Mouse (Mus musculus) cerebellum, adult (tissue): Measurements from ENCODE around the gene Eed.
"Not testable (repeated sequence)": the region's sequence is repeated elsewhere in the genome, so short reads cannot be mapped to it uniquely, and the experiment has no call there.

ENCODE experiments used
- ATAC-seq: cut with Nextera tagmentation; 2 replicates; pipeline ENCODE4 v1.9.2; 2017; ENCODE audit warnings: mild to moderate bottlenecking, moderate library complexity, mixed read lengths; ENCODE audit not compliant: insufficient number of reproducible peaks, low FRiP score, low TSS enrichment

Eed gene

GRCm38 (mm10) chr7:89980485-89981422 is at the start of gene Eed:
Gene Eed (minus strand): TSS chr7:89980983.
- ATAC-seq, result peak; percentile 85

DNA sequence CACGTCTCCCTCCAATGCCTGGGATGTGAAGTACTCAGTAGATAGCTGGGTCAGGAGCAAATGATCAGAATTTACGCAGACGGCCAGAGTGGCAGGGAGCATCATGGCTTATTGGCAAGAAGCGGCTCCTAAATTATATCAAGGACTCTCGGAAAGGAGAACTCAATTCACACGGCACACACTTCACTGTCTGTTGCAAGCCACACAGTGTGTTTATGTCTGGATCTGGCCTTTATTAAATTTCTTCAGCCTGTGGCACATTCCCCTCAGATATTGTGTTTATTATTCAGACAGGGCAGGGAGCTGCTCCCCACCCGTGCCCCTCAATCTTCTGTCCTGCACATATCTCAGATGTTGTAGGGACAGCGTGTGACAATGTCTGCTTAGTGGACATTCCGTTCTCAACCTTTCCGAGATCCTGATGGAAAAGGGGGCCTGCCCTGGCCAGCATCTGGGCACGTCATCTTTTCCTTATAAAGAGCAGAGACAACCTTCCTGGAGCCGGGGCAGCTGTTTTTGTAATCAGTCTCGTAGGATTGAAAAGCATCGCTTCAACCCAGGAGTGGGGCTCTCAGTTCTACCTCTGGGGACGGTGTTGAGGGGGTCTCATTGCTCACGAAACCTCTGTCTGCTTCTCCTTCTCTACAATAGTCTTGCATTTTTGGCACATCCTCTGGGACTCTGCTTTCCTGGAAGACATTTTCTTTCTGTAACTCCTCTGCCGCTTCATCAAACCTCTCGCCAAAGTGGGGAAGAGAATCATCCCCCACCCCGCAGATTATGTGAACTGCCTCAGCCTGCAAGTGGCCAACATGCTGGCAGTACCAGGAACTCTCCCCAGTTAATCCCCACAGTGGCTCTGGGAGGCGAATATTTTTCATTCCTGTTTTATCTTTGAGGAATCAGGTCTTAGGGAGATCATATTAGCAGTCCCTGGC is 49.0 kb upstream of the Eed start:
- ATAC-seq, result peak; percentile 69

DNA sequence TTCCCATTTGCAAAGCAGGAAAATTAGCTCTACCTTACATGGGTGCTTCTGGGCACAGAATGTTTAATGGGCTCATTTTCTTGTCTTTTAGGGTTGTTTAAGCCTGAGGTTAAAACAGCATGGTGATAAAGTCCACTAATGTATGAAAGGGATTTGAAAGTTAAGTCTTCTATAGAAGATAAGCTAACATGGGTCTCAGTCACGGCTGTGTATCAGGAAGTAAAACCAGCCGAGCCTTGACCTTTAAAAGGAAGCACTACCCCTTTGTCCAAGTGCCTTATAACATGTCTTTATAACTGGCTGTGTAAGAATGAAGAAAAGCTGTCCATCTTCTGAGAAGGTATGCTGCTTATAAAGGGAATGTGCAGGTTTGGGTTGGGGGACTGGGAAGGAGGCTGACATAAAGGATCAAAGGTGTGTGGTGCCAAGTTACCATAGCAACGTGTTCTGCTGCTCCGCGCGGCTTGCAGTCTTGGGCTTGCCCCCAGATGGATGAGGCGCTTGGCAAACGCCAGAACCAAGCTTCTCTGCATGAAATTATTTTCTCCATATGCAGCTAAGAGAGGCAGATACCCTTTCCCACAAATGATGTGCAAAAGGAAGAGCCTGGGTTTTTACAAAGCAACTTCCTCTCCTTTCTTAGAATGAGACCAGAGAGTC is 48.2 kb upstream of the Eed start:
- peak; percentile 75 for ATAC-seq

GRCm38 (mm10) chr7:90024975-90025374 is 44.2 kb upstream of the Eed start:
- no peak for ATAC-seq

DNA sequence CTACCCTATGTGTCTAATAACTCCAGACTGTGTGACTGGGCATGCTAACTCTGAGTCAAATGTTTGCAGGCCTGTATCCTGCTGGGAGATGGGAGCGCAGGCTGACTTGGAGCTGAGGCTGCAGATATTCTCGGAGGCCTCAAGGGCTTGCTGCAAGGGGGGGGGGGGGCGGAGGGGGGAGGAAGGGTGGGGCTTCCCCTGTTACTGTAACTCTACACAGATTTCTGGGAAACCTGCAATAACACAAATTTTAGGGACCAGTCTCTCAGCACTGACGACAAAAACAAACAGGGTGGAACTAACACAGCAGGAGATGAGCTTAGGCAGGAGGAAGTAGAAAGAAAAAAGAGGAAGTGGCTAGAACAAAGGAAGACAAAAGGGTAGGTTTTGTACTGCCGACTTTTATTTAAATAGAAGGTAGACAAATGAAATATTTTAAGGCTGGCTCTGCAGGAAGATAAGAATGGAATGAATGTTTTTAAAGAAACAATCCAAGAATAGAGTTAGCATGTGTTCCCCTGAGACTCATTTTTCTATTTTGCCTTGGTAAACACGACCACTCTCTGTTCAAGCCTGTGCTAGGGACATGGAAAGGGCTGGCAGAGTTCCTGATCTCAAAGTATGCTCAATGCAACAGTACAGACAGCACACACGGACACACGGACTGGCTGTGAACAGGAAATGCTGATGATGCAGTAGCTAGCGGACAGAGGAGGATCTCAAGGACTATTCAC is 42.4 kb upstream of the Eed start:
- ATAC-seq, result no peak

DNA sequence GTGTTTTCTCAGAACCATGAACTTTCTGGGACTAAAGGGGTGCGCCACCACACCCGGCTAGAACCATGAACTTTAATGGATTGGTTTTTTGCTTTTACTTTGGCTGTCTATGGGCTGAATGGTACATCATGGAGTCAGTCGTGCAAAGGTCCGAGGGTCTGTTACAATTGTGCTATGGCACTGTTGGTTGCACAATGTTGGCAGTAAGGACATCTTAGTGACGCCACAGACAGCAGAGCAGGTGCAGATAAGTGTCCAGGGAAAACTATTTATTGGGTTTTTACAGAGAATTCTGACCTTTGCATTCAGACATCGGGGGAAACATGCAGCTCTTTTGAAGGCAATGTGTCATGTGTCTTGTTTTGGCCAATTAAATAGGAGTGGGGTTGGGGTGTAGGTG is 39.5 kb upstream of the Eed start:
- ATAC-seq, result no peak

DNA sequence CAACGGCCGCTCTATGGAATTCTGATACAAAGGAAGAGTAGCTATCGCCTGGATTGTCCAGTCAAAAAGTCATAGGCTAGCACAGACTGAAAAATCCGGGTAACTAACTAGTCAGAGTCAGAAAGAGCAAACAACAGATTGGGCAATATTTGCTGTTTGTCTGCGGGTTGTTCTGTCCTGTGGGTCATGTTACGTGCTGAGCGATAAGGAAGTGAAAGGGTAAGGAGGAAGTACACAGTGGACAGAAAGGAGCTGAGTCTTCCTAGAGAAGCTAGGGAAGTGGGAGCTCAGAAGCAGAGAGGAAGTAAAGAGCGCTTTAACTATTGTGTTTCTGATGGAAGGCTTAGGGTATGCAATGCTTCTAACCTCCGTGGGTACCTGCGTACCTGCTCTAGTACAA is 38.8 kb upstream of the Eed start:
- no peak for ATAC-seq

DNA sequence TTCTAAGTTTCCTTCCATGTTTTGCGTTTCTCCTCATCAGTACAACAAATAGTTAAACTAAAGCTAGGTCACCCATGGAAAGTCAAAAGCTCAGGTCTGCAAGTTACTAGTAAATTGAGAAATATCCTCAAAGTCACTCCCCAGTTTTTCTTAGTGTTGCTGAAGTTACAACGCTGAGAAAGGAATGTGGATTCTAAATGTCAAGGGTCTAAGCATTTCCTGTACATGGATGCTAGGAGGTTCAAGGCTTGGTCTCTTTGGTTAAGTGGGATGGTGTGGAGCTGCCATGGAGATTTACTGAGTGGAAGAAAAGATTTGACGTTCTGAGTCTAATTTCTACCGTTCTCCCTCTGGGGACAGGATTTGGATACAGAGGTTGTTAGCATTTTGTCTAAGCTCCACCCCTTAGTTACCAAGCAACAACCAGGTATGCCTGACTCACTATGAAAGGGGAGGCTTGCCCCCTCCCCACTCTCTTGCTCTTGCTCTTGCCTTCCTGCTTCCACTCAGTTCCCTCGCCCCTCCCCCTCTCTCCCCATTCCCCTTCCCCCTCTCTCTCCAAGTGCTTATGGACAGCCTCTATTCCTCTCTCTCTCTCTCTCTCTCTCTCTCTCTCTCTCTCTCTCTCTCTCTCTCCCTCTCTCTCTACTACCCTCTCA is 36.3 kb upstream of the Eed start:
- ATAC-seq, result no peak

- 0 out of 2 replicates have a peak, but pooled peaks have one; percentile 64 for ATAC-seq
Observed at GRCm38 (mm10) chr7:90016459-90016858, 35.7 kb upstream of the Eed start.

GRCm38 (mm10) chr7:90006667-90007653 is 26.2 kb upstream of the Eed start:
- no peak for ATAC-seq

DNA sequence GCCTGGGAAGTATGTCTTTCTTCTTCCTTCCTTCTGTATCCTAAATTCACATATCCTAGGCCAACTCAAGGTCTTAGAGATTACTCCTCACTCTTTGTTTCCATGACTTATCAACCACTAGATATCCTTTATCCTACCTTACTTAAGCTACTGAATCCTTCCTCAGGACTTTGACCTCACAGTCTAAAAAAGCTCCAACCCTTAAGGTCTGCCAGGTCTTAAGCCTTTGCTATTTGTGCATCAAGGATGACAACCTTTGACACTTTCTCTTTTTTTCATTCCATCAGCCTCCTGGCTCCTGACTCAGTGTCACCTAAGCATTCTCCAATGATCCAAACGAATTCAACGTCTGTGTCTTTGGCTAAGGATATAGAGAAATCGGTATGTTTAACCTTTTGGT is 24.0 kb upstream of the Eed start:
- no peak for ATAC-seq

GRCm38 (mm10) chr7:90002375-90002774 is 21.6 kb upstream of the Eed start:
- no peak for ATAC-seq

GRCm38 (mm10) chr7:89999491-89999890 is 18.7 kb upstream of the Eed start:
- no peak for ATAC-seq

DNA sequence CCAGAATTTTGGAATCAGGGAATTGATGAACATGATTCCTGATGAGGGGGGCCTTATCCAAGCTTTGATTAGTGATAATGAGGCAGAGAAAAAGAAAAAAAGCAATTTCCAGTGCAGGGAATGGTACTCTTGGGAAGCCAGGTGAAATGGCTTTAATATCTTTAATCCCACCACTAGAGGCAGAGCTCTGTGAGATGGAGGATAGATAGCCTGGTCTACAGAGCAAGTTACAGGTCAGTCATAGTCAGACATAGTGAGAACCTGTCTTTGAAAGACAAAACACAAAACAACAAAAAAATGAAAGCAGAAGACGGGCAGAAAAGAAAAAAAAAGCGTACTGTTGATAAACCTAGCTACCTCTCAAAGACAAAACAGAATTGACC is 17.8 kb upstream of the Eed start:
- peak; percentile 90; the same call in 1 of the 2 replicates for ATAC-seq

DNA sequence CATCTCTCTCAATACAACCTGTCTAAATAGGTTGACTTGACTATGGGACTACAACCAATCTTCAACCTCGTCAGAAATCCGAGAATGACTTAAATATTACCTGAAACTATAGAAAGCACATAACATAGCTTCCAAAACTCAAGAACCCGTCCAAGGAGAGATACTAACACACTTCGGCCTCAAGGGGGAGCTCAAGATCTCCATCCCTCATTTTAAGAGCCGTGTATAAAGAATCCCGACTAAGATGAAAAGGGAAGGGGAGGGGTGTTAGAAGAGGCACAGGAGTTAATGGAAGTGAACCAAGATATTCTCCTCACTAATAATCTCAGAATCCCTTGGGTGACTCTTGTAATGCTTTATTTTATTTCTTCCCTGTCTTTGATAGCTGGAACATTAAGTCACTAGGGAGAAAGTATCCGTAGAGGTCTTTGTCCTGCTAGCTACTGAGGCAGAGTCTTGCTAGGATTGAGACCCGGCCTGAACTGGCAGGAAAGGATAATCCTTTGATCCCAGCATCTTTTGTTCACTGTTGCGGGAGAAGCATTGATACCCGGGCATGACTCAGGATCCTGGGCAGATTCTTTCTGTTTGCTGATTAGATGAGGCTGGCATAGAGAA is 17.3 kb upstream of the Eed start:
- ATAC-seq, result peak; percentile 86

- ATAC-seq, result not testable (repeated sequence)
Observed at GRCm38 (mm10) chr7:89997526-89997925, 16.7 kb upstream of the Eed start.

DNA sequence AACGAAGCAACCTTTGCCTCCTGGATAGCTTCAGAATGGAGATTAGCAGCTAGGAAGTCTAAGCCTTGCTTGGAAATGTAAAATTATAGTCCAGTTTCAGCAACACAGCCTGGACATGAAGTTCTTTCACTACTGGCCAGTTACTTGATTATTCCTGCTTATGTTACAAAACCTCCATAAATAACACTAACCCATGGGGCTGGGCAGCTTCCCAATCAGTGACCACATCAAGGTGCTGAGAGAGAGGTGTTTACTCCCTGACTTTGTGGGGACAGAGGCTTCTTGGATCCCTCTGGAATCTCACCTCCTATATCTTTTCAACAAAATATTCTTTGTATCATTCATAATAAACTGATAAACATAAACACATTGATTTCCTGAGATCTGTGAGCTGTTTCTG is 12.3 kb upstream of the Eed start:
- no peak for ATAC-seq

DNA sequence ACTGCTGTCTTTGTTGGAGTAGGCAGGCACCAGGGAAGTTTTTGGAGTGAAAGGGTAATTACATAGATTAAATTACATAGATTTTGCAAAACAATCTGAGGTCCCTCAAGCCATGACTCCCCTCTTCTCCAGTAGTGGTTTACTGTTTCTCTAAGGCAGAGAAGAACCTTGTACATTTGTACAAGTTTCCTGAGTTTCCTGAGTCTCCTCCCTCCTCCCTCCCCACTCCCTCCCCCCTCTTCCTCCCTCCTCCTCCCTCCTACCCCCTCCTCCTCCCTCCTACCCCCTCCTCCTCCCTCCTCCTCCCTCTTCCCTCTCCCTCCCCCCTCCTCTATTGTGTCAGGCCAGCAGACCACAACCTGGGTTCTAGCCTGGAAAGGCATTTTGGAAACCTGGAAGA is 3.6 kb upstream of the Eed start:
- no peak for ATAC-seq
